Mouse (Mus musculus) myocyte (in vitro differentiated cells): Measurements from ENCODE around the gene Dip2c. TPM values are rescaled to one million over a fixed set of nuclear protein-coding genes. Genes with fewer than 3 reads are reported as not detected.

Experiments
- H3K27me3 ChIP-seq: one replicate; pipeline ENCODE4 v1.6.1; 2011; ENCODE audit not compliant: control insufficient read depth, insufficient read depth, insufficient read length
- H3K36me3 ChIP-seq: one replicate; pipeline ENCODE4 v1.6.1; 2011; ENCODE audit not compliant: control insufficient read depth, insufficient read depth
- H3K4me2 ChIP-seq: one replicate; pipeline ENCODE4 v1.6.1; 2011; ENCODE audit warnings: low read depth, control low read depth
- H3K4me3 ChIP-seq: one replicate; pipeline ENCODE4 v1.5.1; 2011; ENCODE audit warnings: mild to moderate bottlenecking, control low read depth, moderate library complexity
- H3K79me2 ChIP-seq: one replicate; pipeline ENCODE4 v1.6.1; 2011; ENCODE audit not compliant: control insufficient read depth, insufficient read depth
- H3ac ChIP-seq: one replicate; pipeline ENCODE4 v1.6.1; 2011; ENCODE audit not compliant: control insufficient read depth, insufficient read length
- CEBPB ChIP-seq: IDR thresholded peaks from 2 replicates; pipeline ENCODE4 v1.6.1; 2011; ENCODE audit warnings: mild to moderate bottlenecking, moderate library complexity; ENCODE audit not compliant: poor library complexity, insufficient read depth, severe bottlenecking
- E2F4 ChIP-seq: IDR thresholded peaks from one replicate; pipeline ENCODE4 v1.6.1; 2011; ENCODE audit warnings: mild to moderate bottlenecking, control low read depth, moderate library complexity; ENCODE audit not compliant: insufficient read depth
- MAX ChIP-seq: IDR thresholded peaks from one replicate; pipeline ENCODE4 v1.6.1; 2011; ENCODE audit warnings: low read depth, mild to moderate bottlenecking, control low read depth
- MYOD1 ChIP-seq, 3 experiments: IDR thresholded peaks; one replicate each; pipeline ENCODE4 v1.6.1; 2011; ENCODE audit warnings: control low read depth in 2 of 3, low read depth in 2 of 3, mild to moderate bottlenecking in 2 of 3, moderate library complexity in 1 of 3; ENCODE audit not compliant: insufficient read length in 2 of 3, control insufficient read depth in 1 of 3
- MYOG ChIP-seq, 3 experiments: IDR thresholded peaks; one replicate each; pipeline ENCODE4 v1.6.1; 2011; ENCODE audit warnings: control low read depth in 2 of 3, low read depth in 2 of 3, mild to moderate bottlenecking in 2 of 3; ENCODE audit not compliant: insufficient read length in 2 of 3, control insufficient read depth in 1 of 3, insufficient read depth in 1 of 3
- POLR2A ChIP-seq: IDR thresholded peaks from one replicate; pipeline ENCODE4 v1.6.1; 2011; ENCODE audit warnings: low read depth, mild to moderate bottlenecking, control low read depth, moderate library complexity; ENCODE audit not compliant: insufficient read length
- POLR2AphosphoS2 ChIP-seq: IDR thresholded peaks from one replicate; pipeline ENCODE4 v1.6.1; 2011; ENCODE audit warnings: low read depth, control low read depth; ENCODE audit not compliant: insufficient read length
- REST ChIP-seq: IDR thresholded peaks from one replicate; pipeline ENCODE4 v1.6.1; 2011; ENCODE audit warnings: mild to moderate bottlenecking, control low read depth, moderate library complexity; ENCODE audit not compliant: insufficient read depth, insufficient read length
- SRF ChIP-seq: IDR thresholded peaks from one replicate; pipeline ENCODE4 v1.6.1; 2011; ENCODE audit warnings: low read depth; ENCODE audit not compliant: control insufficient read depth, insufficient read length
- TCF12 ChIP-seq: IDR thresholded peaks from one replicate; pipeline ENCODE4 v1.6.1; 2011; ENCODE audit warnings: mild to moderate bottlenecking, control low read depth; ENCODE audit not compliant: poor library complexity, insufficient read depth, severe bottlenecking
- TCF3 ChIP-seq: IDR thresholded peaks from one replicate; pipeline ENCODE4 v1.6.1; 2011; ENCODE audit warnings: low read depth, control low read depth; ENCODE audit not compliant: insufficient read length
- USF1 ChIP-seq: IDR thresholded peaks from one replicate; pipeline ENCODE4 v1.6.1; 2011; ENCODE audit warnings: low read depth, mild to moderate bottlenecking, control low read depth, moderate library complexity
- polyA plus RNA-seq: library from polyadenylated mRNA; unstranded; fragments of >200 nt; fragmentation: generic; extraction: Trizol; gene quantifications from one replicate; pipeline ENCODE4 v1.2.1, GENCODE M21; 2012; ENCODE audit warnings: missing spikeins

The Dip2c gene
- polyA plus RNA-seq, 1 experiment = 17.8 TPM

DNA sequence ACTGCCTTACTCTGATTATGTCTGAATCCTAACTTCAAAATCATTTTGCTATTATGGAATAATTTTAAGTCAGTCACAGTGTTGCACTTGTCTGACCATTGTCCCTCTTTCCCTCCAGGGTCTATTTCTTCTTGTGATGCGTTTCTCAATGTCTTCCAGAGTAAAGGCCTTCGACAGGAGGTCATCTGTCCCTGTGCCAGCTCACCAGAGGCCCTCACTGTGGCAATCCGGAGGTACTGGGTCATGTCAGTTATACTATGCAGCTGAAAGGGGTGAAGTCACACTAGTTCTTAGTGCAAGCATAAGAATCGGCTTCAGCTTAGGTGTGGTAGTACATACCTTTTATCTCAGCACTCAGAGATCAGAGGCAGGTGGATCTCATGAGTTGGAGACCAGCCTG, 300.4 kb downstream of the Dip2c start:
- no peak overlapping the region for H3K4me3 ChIP-seq
- H3K27me3 ChIP-seq = no peaks in the 10 kb centered on the region
- H3K79me2 ChIP-seq = no peaks in the 10 kb centered on the region
- TF ChIP-seq MYOG (IDR thresholded peaks at IDR 0.05; ENCODE audit: control insufficient read depth in 1 of 3, insufficient read depth in 1 of 3, insufficient read length in 2 of 3, low read depth in 2 of 3) (no peak), POLR2A (no peak), SRF (no peak), REST (no peak), USF1 (no peak), MYOD1 (IDR thresholded peaks at IDR 0.05; ENCODE audit: control insufficient read depth in 1 of 3, insufficient read length in 2 of 3, low read depth in 2 of 3) (no peak), E2F4 (no peak), TCF12 (no peak), MAX (no peak), TCF3 (no peak), POLR2AphosphoS2 (no peak), CEBPB (no peak)
- no peak overlapping the region for H3ac ChIP-seq
- H3K4me2 ChIP-seq = no peak overlapping the region
- peaks cover 29% of the 10 kb centered on the region for H3K36me3 ChIP-seq

DNA sequence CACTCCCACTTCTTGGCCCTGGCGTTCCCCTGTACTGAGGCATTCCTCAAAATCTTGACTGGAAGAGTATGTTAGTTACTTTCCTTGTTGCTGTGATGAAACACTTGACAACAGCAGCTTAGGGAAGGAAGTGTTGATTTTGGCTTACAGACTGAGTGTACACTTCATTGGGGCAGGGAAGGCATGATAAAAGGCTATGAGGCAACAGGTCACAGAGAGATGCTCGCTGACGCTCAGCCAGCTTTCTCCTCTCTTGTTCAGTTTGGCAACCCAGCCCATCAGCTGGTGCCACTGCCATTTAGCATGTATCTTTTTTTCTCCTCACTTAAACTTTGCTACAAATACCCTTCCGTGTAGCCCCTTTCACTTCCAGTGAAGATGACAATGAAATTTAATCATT, 302.1 kb downstream of the Dip2c start:
- no peaks in the 10 kb centered on the region for H3K79me2 ChIP-seq
- H3K4me2 ChIP-seq = no peak overlapping the region
- H3ac ChIP-seq = no peak overlapping the region
- TF ChIP-seq E2F4 = no peak
- no peak for TF ChIP-seq REST
- TF ChIP-seq MYOG (IDR thresholded peaks at IDR 0.05; ENCODE audit: control insufficient read depth in 1 of 3, insufficient read depth in 1 of 3, insufficient read length in 2 of 3, low read depth in 2 of 3) = no peak
- no peak for TF ChIP-seq TCF12
- no peak for TF ChIP-seq CEBPB
- TF ChIP-seq SRF = no peak
- no peak for TF ChIP-seq POLR2A
- TF ChIP-seq MYOD1 (IDR thresholded peaks at IDR 0.05; ENCODE audit: control insufficient read depth in 1 of 3, insufficient read length in 2 of 3, low read depth in 2 of 3) = no peak
- TF ChIP-seq POLR2AphosphoS2 = no peak
- no peak for TF ChIP-seq USF1
- no peak for TF ChIP-seq MAX
- no peak for TF ChIP-seq TCF3
- peaks cover 39% of the 10 kb centered on the region for H3K36me3 ChIP-seq
- no peak overlapping the region for H3K4me3 ChIP-seq
- H3K27me3 ChIP-seq = no peaks in the 10 kb centered on the region

DNA sequence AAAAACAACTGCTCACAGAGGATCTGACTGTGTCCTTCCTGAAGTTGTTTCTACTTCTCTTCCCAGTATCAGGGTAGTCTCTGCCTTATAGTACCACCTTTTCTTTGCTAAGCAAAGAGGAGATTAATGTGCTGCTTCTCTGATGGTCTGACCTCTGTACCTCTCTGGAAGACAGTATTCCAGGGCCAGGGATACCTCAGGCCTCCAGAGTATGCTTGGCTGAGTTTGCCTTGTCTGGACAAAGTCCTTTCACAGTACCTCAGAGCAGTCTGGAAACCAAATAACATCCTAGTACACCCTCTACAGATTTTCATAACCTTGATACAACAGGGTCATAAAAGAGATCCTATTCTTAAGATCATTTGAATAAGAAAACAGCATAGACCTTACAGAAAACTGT, 305.5 kb downstream of the Dip2c start:
- Histone ChIP-seq H3K36me3 (peaks cover 33% of the 10 kb centered on the region), H3K79me2 (no peaks in the 10 kb centered on the region), H3K4me3 (no peak overlapping the region), H3ac (no peak overlapping the region), H3K4me2 (no peak overlapping the region), H3K27me3 (no peaks in the 10 kb centered on the region)
- TF ChIP-seq TCF12 = no peak

DNA sequence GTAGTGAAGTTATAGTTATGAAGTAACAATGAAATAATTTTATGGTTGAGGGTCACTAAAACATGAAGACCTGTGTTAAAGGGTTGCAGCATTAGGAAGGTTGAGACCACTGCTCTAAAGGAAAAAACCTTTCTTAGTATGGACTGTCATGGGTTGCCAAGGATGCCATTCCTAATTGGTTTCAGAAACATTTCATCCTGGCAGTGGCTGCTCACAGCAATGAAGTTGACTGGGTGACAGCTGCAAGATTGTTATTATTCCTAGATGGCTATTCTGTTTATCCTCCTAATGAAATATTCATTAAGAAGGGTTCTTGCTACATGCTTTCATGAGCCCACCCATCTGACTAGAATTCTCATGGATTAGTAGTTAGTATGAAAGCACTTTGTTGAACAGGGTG, 307.3 kb downstream of the Dip2c start:
- Histone ChIP-seq H3K36me3 (peaks cover 24% of the 10 kb centered on the region), H3K79me2 (no peaks in the 10 kb centered on the region), H3K4me3 (no peak overlapping the region), H3K4me2 (no peak overlapping the region), H3K27me3 (no peaks in the 10 kb centered on the region), H3ac (no peak overlapping the region)
- TF ChIP-seq TCF3 = no peak
- TF ChIP-seq MYOD1 (IDR thresholded peaks at IDR 0.05; ENCODE audit: control insufficient read depth in 1 of 3, insufficient read length in 2 of 3, low read depth in 2 of 3) = no peak

DNA sequence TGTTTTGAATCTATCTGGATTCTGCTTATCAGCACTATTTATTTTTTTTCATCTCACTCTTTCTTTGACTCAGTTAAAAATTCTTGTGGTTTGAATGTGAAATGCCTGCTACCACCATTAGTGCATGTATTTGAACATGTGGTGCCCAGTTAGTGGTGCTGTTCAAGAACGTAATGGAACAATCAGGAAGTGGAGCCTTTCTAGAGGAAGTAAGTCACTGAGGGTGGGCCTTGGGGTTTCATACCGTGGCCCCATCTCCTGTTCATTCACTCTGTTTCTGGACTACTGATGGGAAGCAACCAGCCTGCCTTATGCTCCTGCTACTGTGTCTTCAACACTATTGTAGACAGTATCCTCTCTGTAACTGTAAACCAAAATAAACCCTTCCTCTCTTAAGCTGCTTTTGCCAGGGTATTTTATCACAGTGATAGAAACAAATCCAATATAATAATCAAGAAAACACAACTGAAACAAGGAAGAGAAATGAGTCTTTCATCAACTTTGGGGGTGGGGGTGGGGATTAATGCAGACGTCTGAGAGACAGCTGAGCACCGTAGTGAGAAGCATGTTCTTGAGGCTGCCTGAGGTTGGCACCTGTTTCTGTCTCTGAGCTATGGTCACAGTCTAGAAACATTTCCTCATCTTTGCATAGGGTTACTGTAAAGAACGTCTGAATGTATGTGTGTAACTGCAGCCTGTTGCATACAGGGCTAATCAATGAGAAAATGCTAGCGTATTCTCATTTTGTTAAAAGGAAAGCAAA, 323.2 kb downstream of the Dip2c start:
- H3ac ChIP-seq = no peak overlapping the region

More for the DNA sequence above, 323.2 kb downstream of the Dip2c start:
- H3K27me3 ChIP-seq = no peaks in the 10 kb centered on the region
- H3K36me3 ChIP-seq = peaks cover 6% of the 10 kb centered on the region
- H3K4me3 ChIP-seq = no peak overlapping the region
- H3K4me2 ChIP-seq = no peak overlapping the region
- TF ChIP-seq TCF12 (no peak), TCF3 (no peak), MYOG (IDR thresholded peaks at IDR 0.05; ENCODE audit: control insufficient read depth in 1 of 3, insufficient read depth in 1 of 3, insufficient read length in 2 of 3, low read depth in 2 of 3) (peak in 1 of 3 experiments; percentile 46), MYOD1 (IDR thresholded peaks at IDR 0.05; ENCODE audit: control insufficient read depth in 1 of 3, insufficient read length in 2 of 3, low read depth in 2 of 3) (peak in 2 of 3 experiments; percentile 48 to 63), USF1 (no peak), CEBPB (no peak), MAX (no peak), E2F4 (no peak)
- H3K79me2 ChIP-seq = no peaks in the 10 kb centered on the region
